Mouse (Mus musculus): Measurements from ENCODE around the gene Ctnnd1. TPM values are rescaled to one million over a fixed set of nuclear protein-coding genes. Genes with fewer than 3 reads are reported as not detected.

Gene Ctnnd1
- polyA plus RNA-seq, 1 experiment from 2014 or later = 58.7 TPM

GRCm38 (mm10) chr2:84623428-84624119 is 27.0 kb downstream of the Ctnnd1 start:
- Histone ChIP-seq H3K9ac (ENCODE audit: low read length) (no peak overlapping the region), H3K27ac (ENCODE audit: low read length) (no peak overlapping the region), H3K27me3 (ENCODE audit: control insufficient read depth, insufficient read depth, low read length) (no peaks in the 10 kb centered on the region), H3K4me3 (ENCODE audit: low read length) (no peak overlapping the region), H3K4me1 (ENCODE audit: control insufficient read depth, insufficient read depth, low read length) (peaks cover 50% of the 10 kb centered on the region), H3K36me3 (ENCODE audit: control insufficient read depth, insufficient read depth) (peaks cover 23% of the 10 kb centered on the region), H3K9me3 (replicated peaks; ENCODE audit: control insufficient read depth, low read length) (no peaks in the 10 kb centered on the region), H3K4me2 (ENCODE audit: low read depth, low read length) (no peak overlapping the region)
- WGBS = 65% methylated on average over 3 of the region's 3 CpGs
- ATAC-seq (replicated peaks; ENCODE audit: extremely low read depth, insufficient read depth, low FRiP score) = no peak

- H3K4me1 ChIP-seq (ENCODE audit: control insufficient read depth, insufficient read depth, low read length) = peaks cover 46% of the 10 kb centered on the region
- H3K9me3 ChIP-seq (replicated peaks; ENCODE audit: control insufficient read depth, low read length) = no peaks in the 10 kb centered on the region
- 0 out of 2 replicates have a peak overlapping the region, but pooled peaks have one; percentile 43 for H3K27ac ChIP-seq (ENCODE audit: low read length)
- 58% methylated on average over 2 of the region's 2 CpGs for WGBS
- no peak overlapping the region for H3K4me3 ChIP-seq (ENCODE audit: low read length)
- H3K9ac ChIP-seq (ENCODE audit: low read length) = no peak overlapping the region
- peaks cover 23% of the 10 kb centered on the region for H3K36me3 ChIP-seq (ENCODE audit: control insufficient read depth, insufficient read depth)
- no peak for ATAC-seq (replicated peaks; ENCODE audit: extremely low read depth, insufficient read depth, low FRiP score)
- no peak overlapping the region for H3K4me2 ChIP-seq (ENCODE audit: low read depth, low read length)
- no peaks in the 10 kb centered on the region for H3K27me3 ChIP-seq (ENCODE audit: control insufficient read depth, insufficient read depth, low read length)
These were observed 27.9 kb downstream of the Ctnnd1 start for GRCm38 (mm10) chr2:84622668-84623067.

- Histone ChIP-seq H3K4me2 (ENCODE audit: low read depth, low read length) (no peak overlapping the region), H3K4me3 (ENCODE audit: low read length) (no peak overlapping the region), H3K36me3 (ENCODE audit: control insufficient read depth, insufficient read depth) (peaks cover 49% of the 10 kb centered on the region), H3K27me3 (ENCODE audit: control insufficient read depth, insufficient read depth, low read length) (no peaks in the 10 kb centered on the region), H3K27ac (ENCODE audit: low read length) (no peak overlapping the region), H3K4me1 (ENCODE audit: control insufficient read depth, insufficient read depth, low read length) (peaks cover 27% of the 10 kb centered on the region), H3K9me3 (replicated peaks; ENCODE audit: control insufficient read depth, low read length) (no peaks in the 10 kb centered on the region), H3K9ac (ENCODE audit: low read length) (no peak overlapping the region)
- ATAC-seq (replicated peaks; ENCODE audit: extremely low read depth, insufficient read depth, low FRiP score) = no peak
- WGBS = 92% methylated on average over 21 of the region's 21 CpGs
These were observed 30.8 kb downstream of the Ctnnd1 start for GRCm38 (mm10) chr2:84619646-84620340.

GRCm38 (mm10) chr2:84618914-84619313 is 31.7 kb downstream of the Ctnnd1 start:
- peak overlapping the region; percentile 79 for H3K27ac ChIP-seq (ENCODE audit: low read length)
- 25% methylated on average over 2 of the region's 2 CpGs for WGBS

GRCm38 (mm10) chr2:84617637-84618515 is 32.7 kb downstream of the Ctnnd1 start:
- Histone ChIP-seq H3K9ac (ENCODE audit: low read length) (no peak overlapping the region), H3K9me3 (replicated peaks; ENCODE audit: control insufficient read depth, low read length) (no peaks in the 10 kb centered on the region), H3K4me2 (ENCODE audit: low read depth, low read length) (no peak overlapping the region), H3K27ac (ENCODE audit: low read length) (peak overlapping the region; percentile 23; the same call in 1 of the 2 replicates), H3K36me3 (ENCODE audit: control insufficient read depth, insufficient read depth) (peaks cover 58% of the 10 kb centered on the region), H3K4me3 (ENCODE audit: low read length) (no peak overlapping the region), H3K27me3 (ENCODE audit: control insufficient read depth, insufficient read depth, low read length) (no peaks in the 10 kb centered on the region), H3K4me1 (ENCODE audit: control insufficient read depth, insufficient read depth, low read length) (peaks cover 11% of the 10 kb centered on the region)
- peak; percentile 52; the same call in 1 of the 2 replicates for ATAC-seq (replicated peaks; ENCODE audit: extremely low read depth, insufficient read depth, low FRiP score)
- 58% methylated on average over 3 of the region's 3 CpGs for WGBS

More at GRCm38 (mm10) chr2:84618914-84619313, 31.7 kb downstream of the Ctnnd1 start:
- H3K9ac ChIP-seq (ENCODE audit: low read length) = peak overlapping the region; percentile 47
- peaks cover 54% of the 10 kb centered on the region for H3K36me3 ChIP-seq (ENCODE audit: control insufficient read depth, insufficient read depth)
- 0 out of 2 replicates have a peak overlapping the region, but pooled peaks have one; percentile 2 for H3K4me2 ChIP-seq (ENCODE audit: low read depth, low read length)
- no peak for ATAC-seq (replicated peaks; ENCODE audit: extremely low read depth, insufficient read depth, low FRiP score)
- H3K27me3 ChIP-seq (ENCODE audit: control insufficient read depth, insufficient read depth, low read length) = no peaks in the 10 kb centered on the region
- no peak overlapping the region for H3K4me3 ChIP-seq (ENCODE audit: low read length)
- H3K4me1 ChIP-seq (ENCODE audit: control insufficient read depth, insufficient read depth, low read length) = peaks cover 21% of the 10 kb centered on the region
- H3K9me3 ChIP-seq (replicated peaks; ENCODE audit: control insufficient read depth, low read length) = no peaks in the 10 kb centered on the region

GRCm38 (mm10) chr2:84612764-84613163 is 37.8 kb downstream of the Ctnnd1 start:
- no peaks in the 10 kb centered on the region for H3K9me3 ChIP-seq (replicated peaks; ENCODE audit: control insufficient read depth, low read length)
- no peak overlapping the region for H3K27ac ChIP-seq (ENCODE audit: low read length)
- WGBS = 93% methylated on average over 6 of the region's 6 CpGs
- no peaks in the 10 kb centered on the region for H3K27me3 ChIP-seq (ENCODE audit: control insufficient read depth, insufficient read depth, low read length)
- no peak for ATAC-seq (replicated peaks; ENCODE audit: extremely low read depth, insufficient read depth, low FRiP score)
- H3K9ac ChIP-seq (ENCODE audit: low read length) = no peak overlapping the region
- no peak overlapping the region for H3K4me3 ChIP-seq (ENCODE audit: low read length)
- H3K36me3 ChIP-seq (ENCODE audit: control insufficient read depth, insufficient read depth) = peaks cover 85% of the 10 kb centered on the region
- H3K4me2 ChIP-seq (ENCODE audit: low read depth, low read length) = no peak overlapping the region
- H3K4me1 ChIP-seq (ENCODE audit: control insufficient read depth, insufficient read depth, low read length) = no peaks in the 10 kb centered on the region

GRCm38 (mm10) chr2:84607842-84608241 is 42.7 kb downstream of the Ctnnd1 start:
- no peak overlapping the region for H3K27ac ChIP-seq (ENCODE audit: low read length)
- ATAC-seq (replicated peaks; ENCODE audit: extremely low read depth, insufficient read depth, low FRiP score) = no peak
- no peaks in the 10 kb centered on the region for H3K9me3 ChIP-seq (replicated peaks; ENCODE audit: control insufficient read depth, low read length)
- no peak overlapping the region for H3K4me2 ChIP-seq (ENCODE audit: low read depth, low read length)
- 79% methylated on average over 1 of the region's 1 CpGs for WGBS
- H3K36me3 ChIP-seq (ENCODE audit: control insufficient read depth, insufficient read depth) = peaks cover 73% of the 10 kb centered on the region
- no peak overlapping the region for H3K9ac ChIP-seq (ENCODE audit: low read length)
- no peaks in the 10 kb centered on the region for H3K4me1 ChIP-seq (ENCODE audit: control insufficient read depth, insufficient read depth, low read length)
- H3K4me3 ChIP-seq (ENCODE audit: low read length) = no peak overlapping the region
- H3K27me3 ChIP-seq (ENCODE audit: control insufficient read depth, insufficient read depth, low read length) = no peaks in the 10 kb centered on the region

- H3K4me1 ChIP-seq (ENCODE audit: control insufficient read depth, insufficient read depth, low read length) = peaks cover 5% of the 10 kb centered on the region; the same call in 1 of the 2 replicates
- H3K36me3 ChIP-seq (ENCODE audit: control insufficient read depth, insufficient read depth) = peaks cover 49% of the 10 kb centered on the region
- no peak overlapping the region for H3K9ac ChIP-seq (ENCODE audit: low read length)
- 63% methylated on average over 2 of the region's 2 CpGs for WGBS
- H3K9me3 ChIP-seq (replicated peaks; ENCODE audit: control insufficient read depth, low read length) = no peaks in the 10 kb centered on the region
- H3K27ac ChIP-seq (ENCODE audit: low read length) = no peak overlapping the region
- H3K27me3 ChIP-seq (ENCODE audit: control insufficient read depth, insufficient read depth, low read length) = no peaks in the 10 kb centered on the region
- ATAC-seq (replicated peaks; ENCODE audit: extremely low read depth, insufficient read depth, low FRiP score) = no peak
- no peak overlapping the region for H3K4me2 ChIP-seq (ENCODE audit: low read depth, low read length)
- H3K4me3 ChIP-seq (ENCODE audit: low read length) = no peak overlapping the region
These were observed 49.6 kb downstream of the Ctnnd1 start for GRCm38 (mm10) chr2:84600977-84601376.
